Mouse (Mus musculus): Measurements from ENCODE around the gene Adcy10.

Gene Adcy10

GRCm38 (mm10) chr1:165536079-165536675 is 51.2 kb downstream of the Adcy10 start:
- DNase-seq (ENCODE audit: low spot score in 2 of 2) = no peak

DNA sequence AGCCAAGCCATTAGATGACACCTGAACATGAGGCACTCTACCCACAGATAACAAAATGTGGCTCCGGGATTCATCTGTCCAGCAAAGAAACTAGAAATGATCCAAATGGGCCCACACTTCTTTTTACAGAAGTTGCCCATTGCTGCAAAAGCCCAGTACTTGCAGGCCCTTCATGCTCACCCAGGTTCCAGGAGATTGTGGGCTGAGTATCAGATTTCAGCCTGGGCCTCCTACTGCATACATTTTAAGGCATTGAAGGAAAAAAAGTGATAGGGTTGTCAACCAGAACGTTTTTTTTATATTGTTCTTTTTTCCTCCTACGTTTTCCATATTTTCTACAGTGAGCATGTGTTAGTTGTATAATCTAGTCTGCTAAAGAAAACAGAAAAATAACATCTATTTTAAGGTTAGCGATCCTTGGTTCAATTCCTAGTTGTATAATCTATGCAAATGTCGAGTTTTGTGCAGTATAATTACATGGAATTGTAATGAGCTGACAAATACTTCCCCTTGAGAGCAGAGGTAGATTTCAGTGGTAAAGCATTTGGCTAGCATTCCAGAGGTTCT is 52.3 kb downstream of the Adcy10 start:
- DNase-seq (ENCODE audit: low spot score in 2 of 2) = peak in 1 of 2 experiments; percentile 59

DNA sequence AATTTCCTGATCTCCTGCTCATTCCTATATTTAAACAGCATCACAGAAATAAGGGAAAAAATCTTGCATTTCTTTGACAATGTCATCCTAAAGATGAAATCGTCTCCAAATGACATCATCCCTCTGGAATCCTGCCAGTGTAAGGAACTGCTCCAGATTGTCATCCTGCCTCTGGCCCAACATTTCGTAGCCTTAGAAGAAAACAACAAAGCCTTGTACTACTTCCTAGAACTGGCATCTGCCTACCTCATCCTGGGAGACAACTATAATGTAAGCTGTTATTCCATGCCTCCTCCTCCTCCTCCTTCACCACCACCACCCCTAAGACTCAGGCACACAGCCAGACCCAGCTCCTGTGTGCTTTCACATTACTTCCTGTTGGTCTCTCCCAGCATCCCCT is 71.7 kb downstream of the Adcy10 start:
- DNase-seq (ENCODE audit: low spot score in 2 of 2) = peak in 1 of 2 experiments; percentile 60

DNA sequence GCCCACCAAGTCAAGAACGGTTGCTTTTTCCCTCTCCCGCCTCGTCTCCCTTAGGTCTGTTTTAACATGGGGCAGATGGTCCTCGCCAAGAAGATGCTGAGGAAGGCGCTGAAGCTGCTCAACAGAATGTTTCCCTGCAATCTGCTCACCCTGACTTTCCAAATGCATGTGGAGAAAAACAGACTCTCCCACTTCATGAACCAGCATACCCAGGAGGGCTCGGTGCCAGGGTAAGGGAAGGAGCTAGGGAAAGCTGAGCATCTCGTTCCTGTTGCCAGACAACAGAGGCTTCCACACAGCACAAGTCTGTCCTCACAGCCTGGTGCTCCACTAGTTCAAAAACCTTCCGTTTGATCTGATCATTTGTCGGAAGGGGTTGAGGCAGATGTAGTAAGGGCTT is 74.1 kb downstream of the Adcy10 start:
- peak; percentile 58 to 88 for DNase-seq (ENCODE audit: low spot score in 2 of 2)

DNA sequence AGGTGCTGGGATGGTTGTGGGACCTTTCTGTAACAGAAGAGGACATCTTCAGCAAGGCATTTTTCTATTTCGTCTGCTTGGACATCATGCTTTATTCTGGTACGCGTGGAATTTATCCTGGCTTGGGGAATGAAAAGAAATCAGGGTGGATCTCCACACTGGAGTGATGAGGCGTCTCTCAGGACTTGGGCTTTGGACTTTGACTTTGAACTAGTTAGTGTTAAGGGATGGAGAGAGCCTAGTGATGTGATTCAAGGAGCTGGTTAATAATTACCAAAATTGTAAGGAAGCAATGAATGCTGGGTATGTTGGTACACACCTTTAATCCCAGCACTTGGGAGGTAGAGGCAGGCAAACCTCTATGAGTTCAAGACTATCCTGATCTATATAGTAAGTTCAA is 80.3 kb downstream of the Adcy10 start:
- no peak for DNase-seq (ENCODE audit: low spot score in 2 of 2)

DNA sequence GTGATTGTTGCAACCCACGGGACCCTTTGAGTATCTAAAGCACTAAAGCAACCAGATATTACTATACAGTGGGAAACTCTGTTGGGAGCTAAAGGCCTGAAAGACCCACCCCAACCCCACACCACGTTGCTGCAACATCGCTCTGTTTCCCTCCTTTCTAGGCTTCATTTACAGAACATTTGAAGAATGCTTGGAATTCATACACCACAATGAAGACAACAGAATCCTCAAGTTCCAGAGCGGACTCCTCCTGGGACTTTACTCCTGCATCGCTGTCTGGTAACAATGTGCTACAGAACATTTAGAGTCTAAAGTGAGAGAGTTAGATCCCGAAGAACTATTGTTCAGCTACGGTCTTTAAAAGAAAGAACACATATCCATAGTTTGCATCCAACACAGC is 82.5 kb downstream of the Adcy10 start:
- no peak for DNase-seq (ENCODE audit: low spot score in 2 of 2)

GRCm38 (mm10) chr1:165576005-165576404 is 91.0 kb downstream of the Adcy10 start:
- no peak for DNase-seq (ENCODE audit: low spot score in 2 of 2)

DNA sequence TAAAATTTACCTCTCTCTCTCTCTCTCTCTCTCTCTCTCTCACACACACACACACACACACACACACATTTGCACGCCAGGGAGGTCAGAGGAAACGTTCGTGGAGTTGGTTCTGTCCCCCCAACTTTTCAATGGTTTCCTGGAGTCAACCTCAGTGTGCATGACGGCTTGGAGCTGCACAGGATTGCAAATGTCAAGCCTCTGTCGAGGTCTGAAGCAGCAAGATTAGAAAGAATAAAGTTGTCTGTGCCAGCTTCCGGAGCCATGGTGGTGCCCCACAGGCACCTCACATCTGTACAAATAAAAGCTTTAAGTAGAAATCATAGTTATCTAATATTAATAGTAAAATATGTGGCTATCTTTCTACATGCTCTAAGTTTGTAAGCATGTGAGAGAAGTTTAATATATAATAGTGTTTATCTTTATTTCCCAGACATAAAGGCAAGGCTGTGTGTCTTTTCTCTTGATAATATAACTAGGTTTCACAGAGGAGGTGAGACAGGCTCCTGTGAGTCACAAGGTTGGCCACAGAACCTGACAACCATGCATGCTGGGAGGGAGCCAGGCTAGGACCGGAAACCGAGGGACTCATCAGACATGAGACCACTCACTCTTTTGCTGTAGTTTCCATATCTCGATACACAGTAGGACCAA is 91.6 kb downstream of the Adcy10 start:
- DNase-seq (ENCODE audit: low spot score in 2 of 2) = no peak

GRCm38 (mm10) chr1:165579332-165579731 is 94.3 kb downstream of the Adcy10 start:
- no peak for DNase-seq (ENCODE audit: low spot score in 2 of 2)

- no peak for DNase-seq (ENCODE audit: low spot score in 2 of 2)
Measured at GRCm38 (mm10) chr1:165581255-165581654, 96.3 kb downstream of the Adcy10 start.

GRCm38 (mm10) chr1:165583529-165584184 is 98.7 kb downstream of the Adcy10 start:
- DNase-seq (ENCODE audit: low spot score in 2 of 2) = peak; percentile 64 to 93

DNA sequence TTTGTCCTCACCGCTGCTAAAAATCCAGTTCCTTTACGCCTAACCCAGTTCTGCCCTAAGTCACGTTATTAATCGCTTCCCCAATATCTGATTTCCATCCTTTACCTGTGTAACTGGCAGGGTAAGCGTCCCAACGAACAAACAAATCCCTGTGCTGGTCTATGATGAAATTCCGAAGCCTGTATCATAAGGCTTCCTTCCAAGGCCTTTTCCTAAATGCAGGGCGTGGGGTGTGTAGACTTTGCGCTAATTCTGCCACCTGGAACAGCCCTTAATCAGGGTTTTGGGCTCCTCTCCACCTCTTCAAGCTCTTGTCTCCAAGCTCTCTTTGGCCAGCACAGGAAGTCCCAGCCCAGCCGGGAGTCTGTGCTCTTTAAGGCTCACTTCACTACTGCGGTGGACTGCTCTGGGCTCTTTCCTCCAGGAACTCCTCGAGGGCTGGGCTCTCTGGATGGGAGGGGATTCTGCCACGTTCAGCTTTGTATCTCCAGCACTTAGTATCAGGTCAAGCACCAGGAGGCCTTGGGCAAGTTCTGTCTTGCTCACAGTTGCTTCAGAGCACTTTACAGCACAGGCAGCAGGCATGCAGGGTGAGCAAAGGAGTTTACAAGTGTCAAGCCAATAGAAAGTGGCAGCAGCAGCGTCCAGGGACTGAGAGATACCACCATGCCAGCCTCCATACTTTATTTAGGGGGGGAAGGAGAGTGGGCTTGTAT is 100.6 kb downstream of the Adcy10 start:
- no peak for DNase-seq (ENCODE audit: low spot score in 2 of 2)

- DNase-seq (ENCODE audit: low spot score in 2 of 2) = no peak
Measured at GRCm38 (mm10) chr1:165586366-165586765, 101.4 kb downstream of the Adcy10 start.

DNA sequence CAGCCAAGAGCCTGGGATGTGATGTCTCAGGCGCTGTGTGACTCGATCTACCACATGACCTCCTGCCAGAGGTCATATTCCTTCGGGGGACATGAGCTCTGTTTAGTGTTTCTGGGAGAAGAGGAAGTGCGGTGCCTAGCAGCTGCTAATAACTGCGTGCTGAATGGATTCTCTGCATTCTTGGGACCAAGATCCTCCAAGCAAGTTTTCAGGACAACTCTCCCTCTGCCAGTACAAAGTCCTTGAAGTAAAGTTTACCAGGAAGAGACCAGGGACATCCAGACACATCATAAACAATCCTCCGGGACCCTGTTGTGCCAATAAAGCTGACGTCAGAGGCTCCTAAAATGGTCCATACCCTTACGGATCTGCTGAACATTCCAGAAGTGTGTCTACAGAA is 102.9 kb downstream of the Adcy10 start:
- DNase-seq (ENCODE audit: low spot score in 2 of 2) = no peak

DNA sequence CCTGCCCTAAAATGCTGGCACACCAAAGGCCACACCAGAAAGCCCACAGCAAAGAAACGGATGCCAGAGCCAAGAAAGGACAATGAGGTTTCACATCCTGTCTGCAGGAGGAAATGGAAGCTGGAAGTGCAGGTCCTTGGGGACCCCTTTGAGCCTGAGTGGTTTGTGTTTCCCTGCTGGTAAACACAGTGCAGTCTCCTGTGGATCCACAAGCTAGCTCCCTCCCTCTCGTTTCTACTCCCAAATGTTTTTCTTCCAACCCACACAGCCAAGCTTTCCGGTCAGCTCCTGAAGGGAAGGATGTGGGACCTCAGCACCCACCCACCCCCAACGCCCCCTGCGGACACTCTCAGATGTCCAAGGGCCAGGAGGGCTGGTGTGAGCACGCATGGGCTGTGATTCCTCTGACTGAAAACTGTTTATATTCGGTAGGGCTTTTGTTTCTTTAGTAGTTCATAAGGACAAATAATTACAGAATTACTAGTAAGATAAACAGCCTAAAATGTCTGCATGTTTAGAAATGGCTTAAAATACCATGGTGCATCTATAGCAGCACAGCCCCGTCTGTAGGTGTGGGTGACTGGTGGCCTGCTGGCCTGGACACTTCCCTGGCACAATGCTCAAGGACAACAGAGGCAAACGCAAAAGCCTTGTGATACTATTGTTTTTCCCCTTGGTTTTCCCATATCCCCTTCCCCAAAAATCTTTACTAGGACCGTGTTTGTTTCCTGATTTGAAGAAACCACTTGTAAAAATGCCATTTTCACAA is 104.5 kb downstream of the Adcy10 start:
- DNase-seq (ENCODE audit: low spot score in 2 of 2) = no peak

- DNase-seq (ENCODE audit: low spot score in 2 of 2) = no peak
Measured at GRCm38 (mm10) chr1:165590760-165591159, 105.8 kb downstream of the Adcy10 start.

DNA sequence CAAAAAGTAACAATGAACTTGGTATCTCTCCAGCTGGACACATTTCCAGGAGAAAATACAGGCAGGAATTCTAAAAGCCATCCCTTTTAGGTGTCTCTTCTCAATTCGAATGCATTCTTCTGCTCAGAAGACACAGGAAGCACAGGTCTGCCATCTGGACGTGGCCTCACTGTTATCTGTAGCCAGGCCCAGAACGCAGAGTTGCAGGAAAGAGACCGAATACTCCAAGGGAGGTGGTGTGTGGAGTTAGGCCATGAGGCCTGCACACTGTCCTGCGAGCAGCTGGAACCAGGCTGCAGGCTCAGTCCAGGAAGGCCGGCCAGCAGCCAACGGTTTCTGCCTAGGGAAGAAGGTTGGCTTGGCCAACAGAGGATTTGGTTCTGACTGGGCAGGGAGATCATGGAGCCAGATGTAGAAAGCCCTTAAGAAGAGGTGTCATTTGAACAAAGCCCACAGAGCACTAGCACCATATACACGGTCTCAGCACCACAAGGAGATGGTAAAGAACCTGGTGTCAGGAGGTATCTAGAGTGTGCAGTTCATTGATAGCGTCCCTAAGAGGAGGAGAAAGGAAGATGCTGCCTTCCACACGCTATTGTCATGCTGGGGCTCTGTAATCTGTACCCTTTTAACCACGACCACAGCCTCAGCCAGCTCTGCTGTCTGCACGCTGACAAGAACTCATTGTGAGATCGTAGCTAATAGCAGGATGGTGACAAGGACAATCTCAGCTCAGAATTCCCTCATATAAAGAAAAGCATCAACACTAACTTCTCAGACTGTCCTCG is 107.5 kb downstream of the Adcy10 start:
- no peak for DNase-seq (ENCODE audit: low spot score in 2 of 2)

- no peak for DNase-seq (ENCODE audit: low spot score in 2 of 2)
Measured at GRCm38 (mm10) chr1:165594699-165595421, 109.9 kb downstream of the Adcy10 start.

- DNase-seq (ENCODE audit: low spot score in 2 of 2) = no peak
Measured at GRCm38 (mm10) chr1:165601775-165602280, 116.8 kb downstream of the Adcy10 start.

GRCm38 (mm10) chr1:165603218-165603617 is 118.2 kb downstream of the Adcy10 start:
- no peak for DNase-seq (ENCODE audit: low spot score in 2 of 2)
